Comparison of ENCODE assay signal across 16 mouse cellular contexts in the genomic region with DNA sequence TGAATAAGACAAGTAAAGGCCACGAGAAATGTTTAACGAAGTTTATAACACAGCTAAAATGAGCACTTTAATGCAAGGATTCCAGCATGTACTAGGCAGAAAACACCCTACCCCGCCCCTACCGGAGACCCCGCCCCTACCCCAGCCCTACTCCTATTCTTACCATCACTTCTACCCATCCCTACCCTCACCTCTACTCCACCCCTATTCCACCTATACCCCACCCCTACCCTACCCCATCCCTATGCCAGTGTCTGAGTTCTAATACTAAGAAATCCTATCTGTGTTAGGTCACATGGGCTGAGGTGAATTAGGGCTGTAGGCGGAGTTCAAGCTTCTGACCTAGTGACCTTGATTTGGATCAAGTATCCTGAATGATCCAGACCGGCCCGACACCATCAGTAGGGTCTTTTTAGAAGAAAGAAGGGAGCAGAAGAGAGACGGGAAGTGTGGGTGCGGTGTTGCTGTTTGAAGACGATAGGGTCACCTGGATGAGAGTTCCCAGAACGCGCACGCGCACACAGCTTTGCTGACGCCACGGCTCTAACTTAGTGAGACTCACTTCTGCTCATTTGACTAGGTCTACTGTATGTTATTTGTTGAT. TPM values are rescaled to one million over a fixed set of nuclear protein-coding genes. Genes with fewer than 3 reads are reported as not detected.
"Had no signal": no experiment of that assay in that cellular context is flagged by ENCODE, and none has a peak within 500 bp of the region (broad histone marks: within the 10 kb centered on the region; RNA-seq: fewer than 3 reads in every experiment).

No protein-coding gene starts in this region.

- H3K4me2 ChIP-seq: liver, embryonic 11.5 days; liver, embryonic 15.5 days; neural tube, embryonic 12.5 days had no signal

- H3K9me3 ChIP-seq: liver, embryonic 15.5 days; neural tube, embryonic 12.5 days had no signal

- H3K36me3 ChIP-seq: liver, embryonic 15.5 days; neural tube, embryonic 12.5 days had no signal

- H3K27ac ChIP-seq: layer of hippocampus, adult 2 months; liver, embryonic 15.5 days; neural tube, embryonic 12.5 days had no signal

- H3K9ac ChIP-seq: liver, embryonic 15.5 days; neural tube, embryonic 12.5 days had no signal

- H3K4me3 ChIP-seq: layer of hippocampus, adult 2 months; liver, embryonic 15.5 days; neural tube, embryonic 12.5 days had no signal

- DNase-seq: kidney, adult 8-10 months; kidney, postnatal 10 days; kidney, postnatal 4 days; lung, adult 2 months; lung, postnatal 36 days; right cerebral cortex, postnatal 4 days; spleen, adult 18-20 months; thymus, postnatal 36 days had no signal

- ATAC-seq: lung, postnatal 0 days had no signal

- H3K4me1 ChIP-seq: liver, embryonic 15.5 days; neural tube, embryonic 12.5 days had no signal

RNA-seq across cellular contexts. Expression of gene Aldoart2, which starts 57.6 kb away (rescaled TPM):
- polyA plus RNA-seq: limb, embryonic 14.5 days; liver, embryonic 15.5 days; lung, adult 2 months; lung, postnatal 0 days; neural tube, embryonic 12.5 days; stomach, embryonic 14.5 days; thymus, postnatal 0 days had no signal
